Mouse (Mus musculus): Measurements from ENCODE around the gene 1700022I11Rik.
A peak's percentile ranks its signal among the peaks of the same experiment; 100 is the strongest.

The 1700022I11Rik gene

GRCm38 (mm10) chr4:43000141-43000986 lies 31.0 kb downstream of the 1700022I11Rik start, which contains the start of gene Vcp:
Vcp (minus strand) TSS chr4:43000507.
- DNase-seq (ENCODE audit: low read depth, low spot score) = peak; percentile 98

GRCm38 (mm10) chr4:43001272-43001671 lies 31.9 kb downstream of the 1700022I11Rik start:
- DNase-seq (ENCODE audit: low read depth, low spot score) = no peak

GRCm38 (mm10) chr4:43002756-43003439 lies 33.5 kb downstream of the 1700022I11Rik start:
- no peak for DNase-seq (ENCODE audit: low read depth, low spot score)

DNA sequence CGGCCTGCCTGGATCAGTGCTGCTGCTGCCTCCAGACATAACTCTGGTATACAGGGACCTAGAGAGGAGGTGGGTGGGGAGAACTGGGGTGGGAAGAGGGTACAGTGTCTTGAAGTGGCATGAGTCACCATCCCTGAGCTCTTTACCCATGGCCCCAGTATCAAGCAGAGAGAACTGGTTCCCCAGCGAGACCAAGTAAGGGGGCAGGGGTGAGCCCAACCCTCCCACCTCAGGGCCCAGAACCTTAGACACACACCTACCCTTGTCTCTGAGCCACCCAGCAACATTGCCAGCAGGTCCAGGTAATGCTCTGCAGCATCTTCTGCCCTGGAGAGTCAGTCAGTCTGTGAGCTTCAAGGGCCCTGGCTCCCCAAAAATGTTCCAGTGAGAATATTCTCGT lies 35.5 kb downstream of the 1700022I11Rik start:
- DNase-seq (ENCODE audit: low read depth, low spot score) = no peak

GRCm38 (mm10) chr4:43005765-43006164 lies 36.4 kb downstream of the 1700022I11Rik start:
- DNase-seq (ENCODE audit: low read depth, low spot score) = peak; percentile 77

DNA sequence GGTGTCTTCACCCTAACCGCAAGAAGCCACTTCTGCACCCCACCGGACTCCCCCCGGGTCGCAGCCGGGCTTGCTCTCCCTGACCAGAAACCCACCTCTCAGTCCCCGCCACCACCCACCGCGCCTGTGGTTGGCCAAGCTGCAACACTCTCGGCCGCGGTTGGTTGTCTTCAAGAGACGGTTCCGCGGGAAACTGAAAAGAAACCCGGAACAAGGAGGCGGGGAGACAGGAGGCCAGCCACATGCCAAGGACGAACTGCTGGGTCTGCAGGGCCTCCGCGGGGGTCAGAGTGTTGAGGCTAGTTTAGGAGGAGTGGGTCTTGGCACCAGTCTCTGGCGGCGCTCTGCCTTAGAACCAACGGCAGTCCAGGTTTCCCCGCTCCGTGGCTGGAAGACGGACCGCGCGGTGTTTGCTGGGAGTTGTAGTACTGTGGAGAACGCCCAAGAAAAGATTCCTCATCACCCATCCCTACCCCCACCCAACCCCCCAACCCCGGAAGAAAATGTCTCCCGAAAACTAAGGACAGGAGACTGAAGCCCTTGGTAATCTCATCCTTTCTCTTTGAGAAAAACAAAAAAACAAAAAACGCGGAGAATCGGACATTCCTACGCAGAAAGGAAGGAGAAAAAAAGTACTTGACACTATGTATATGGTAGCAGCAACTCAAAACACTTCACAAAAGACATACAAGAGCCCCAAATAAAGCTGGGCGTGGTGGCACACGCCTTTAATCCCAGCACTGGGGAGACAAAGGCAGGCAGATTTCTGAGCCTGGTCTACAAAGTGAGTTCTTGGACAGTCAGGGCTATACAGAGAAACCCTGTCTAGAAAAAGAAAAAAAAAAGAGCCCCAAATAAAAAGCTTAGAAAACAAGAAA lies 41.0 kb downstream of the 1700022I11Rik start, which contains the start of gene Fancg:
TSS of gene Fancg (minus strand) at position 346 of the 878 bp plus-strand sequence.
- DNase-seq (ENCODE audit: low read depth, low spot score) = peak; percentile 79

DNA sequence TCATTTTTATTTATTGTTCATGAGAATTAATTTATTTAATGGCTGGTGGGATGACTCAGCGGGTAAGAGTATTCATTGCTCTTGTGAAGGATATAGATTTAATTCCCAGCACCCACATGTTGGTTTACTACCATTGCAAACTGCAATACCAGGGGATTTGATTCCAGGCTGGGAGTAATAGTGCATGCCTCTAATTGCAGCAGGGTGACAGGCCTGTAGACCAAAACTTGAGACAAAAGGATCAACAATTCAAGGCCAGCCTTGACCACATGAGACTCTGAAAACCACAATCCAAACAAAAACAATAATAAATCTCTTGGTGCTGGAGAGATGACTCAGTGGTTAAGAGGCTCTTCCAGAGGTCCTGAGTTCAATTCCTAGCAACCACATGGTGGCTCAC lies 42.7 kb downstream of the 1700022I11Rik start:
- DNase-seq (ENCODE audit: low read depth, low spot score) = no peak

DNA sequence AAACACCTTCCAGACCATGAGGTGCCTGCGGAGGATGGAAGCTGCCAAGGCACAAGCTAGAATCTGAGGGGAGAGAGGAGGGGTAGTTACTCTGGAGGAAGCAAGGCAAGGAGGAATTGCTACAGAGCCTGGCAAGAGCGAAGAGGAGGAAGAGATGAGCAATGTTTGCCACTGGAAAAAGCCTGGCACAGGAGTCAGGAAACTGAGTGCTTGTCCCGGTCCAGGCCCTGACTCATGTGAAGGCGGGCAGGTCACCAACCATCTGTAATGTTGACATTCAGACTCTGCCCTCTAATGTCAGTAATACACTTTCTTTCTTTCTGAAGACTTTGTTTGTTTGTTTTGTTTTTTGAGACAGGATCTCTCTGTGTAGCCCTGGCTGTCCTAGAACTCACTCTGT lies 48.8 kb downstream of the 1700022I11Rik start:
- DNase-seq (ENCODE audit: low read depth, low spot score) = no peak

DNA sequence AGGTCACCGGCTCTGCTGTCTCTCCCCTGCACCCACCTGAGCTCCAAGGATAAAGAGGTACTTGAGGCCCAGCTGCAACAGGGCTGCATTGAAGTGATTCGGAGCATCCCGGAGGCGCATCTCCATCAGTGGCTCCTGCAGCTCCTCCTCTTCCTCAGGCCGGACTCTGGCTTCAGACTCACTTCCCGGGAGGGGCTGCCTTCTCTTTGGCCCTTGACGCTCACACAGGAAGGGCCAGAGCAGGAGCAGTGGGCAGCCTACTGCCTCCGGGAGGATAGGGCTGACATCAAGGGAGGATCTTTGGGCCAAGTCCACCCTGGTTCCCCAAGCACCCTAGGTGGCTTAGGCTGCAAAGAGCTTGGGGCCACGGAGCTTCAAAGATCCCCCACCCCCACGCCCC lies 49.8 kb downstream of the 1700022I11Rik start:
- DNase-seq (ENCODE audit: low read depth, low spot score) = no peak

DNA sequence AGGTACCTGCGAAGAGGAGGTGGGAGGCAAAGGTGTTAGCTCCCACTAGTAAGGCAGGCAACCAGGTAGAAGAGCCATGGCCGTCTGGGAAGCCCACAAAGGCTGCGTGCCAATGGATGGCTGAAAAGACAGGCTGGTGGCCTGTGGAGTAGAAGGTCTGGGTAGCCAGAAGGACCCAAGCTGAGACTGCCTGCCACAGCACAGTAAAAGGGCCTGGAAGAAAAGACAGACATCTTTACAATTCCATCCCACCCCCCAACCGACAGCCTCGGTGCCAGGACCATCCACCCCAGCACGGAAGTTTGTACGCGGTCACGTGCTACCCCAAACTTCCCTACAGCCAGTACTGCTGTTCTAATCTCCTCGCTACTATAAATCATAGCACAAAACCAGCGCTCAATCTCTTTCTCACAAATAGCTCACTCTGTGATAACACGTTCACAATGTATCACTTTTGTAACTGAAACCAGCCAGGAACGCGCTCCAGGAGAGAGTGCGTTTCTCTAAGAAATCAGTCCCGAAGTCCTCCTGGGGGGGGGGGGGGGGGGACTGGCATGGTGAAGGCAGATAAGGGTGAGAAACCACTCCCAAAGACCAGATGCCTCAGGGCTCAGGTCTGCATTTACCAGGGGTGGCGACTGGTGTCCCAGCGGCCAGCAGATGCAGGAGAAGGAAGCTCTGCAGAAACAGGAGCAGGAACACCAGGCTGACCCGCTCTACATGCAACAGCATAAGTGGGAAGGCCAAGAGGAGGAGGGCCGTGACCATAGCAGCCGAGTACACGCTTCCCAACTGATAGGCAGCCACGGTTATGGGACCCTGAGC lies 50.4 kb downstream of the 1700022I11Rik start:
- DNase-seq (ENCODE audit: low read depth, low spot score) = no peak

- DNase-seq (ENCODE audit: low read depth, low spot score) = no peak
Measured at GRCm38 (mm10) chr4:43020876-43021275, 51.5 kb downstream of the 1700022I11Rik start.

- DNase-seq (ENCODE audit: low read depth, low spot score) = no peak
Measured at GRCm38 (mm10) chr4:43021341-43021740, 51.9 kb downstream of the 1700022I11Rik start.

GRCm38 (mm10) chr4:43024673-43025072 lies 55.3 kb downstream of the 1700022I11Rik start:
- DNase-seq (ENCODE audit: low read depth, low spot score) = no peak

- peak; percentile 94 for DNase-seq (ENCODE audit: low read depth, low spot score)
Measured at GRCm38 (mm10) chr4:43025084-43025960, 55.9 kb downstream of the 1700022I11Rik start, which contains the start of gene Pigo. Pigo (minus strand) TSS chr4:43025819.

GRCm38 (mm10) chr4:43029121-43029520 lies 59.7 kb downstream of the 1700022I11Rik start:
- DNase-seq (ENCODE audit: low read depth, low spot score) = no peak

GRCm38 (mm10) chr4:43029749-43030148 lies 60.3 kb downstream of the 1700022I11Rik start:
- no peak for DNase-seq (ENCODE audit: low read depth, low spot score)

GRCm38 (mm10) chr4:43030352-43030751 lies 60.9 kb downstream of the 1700022I11Rik start:
- DNase-seq (ENCODE audit: low read depth, low spot score) = no peak

GRCm38 (mm10) chr4:43030780-43031230 lies 61.4 kb downstream of the 1700022I11Rik start:
- DNase-seq (ENCODE audit: low read depth, low spot score) = peak; percentile 49

DNA sequence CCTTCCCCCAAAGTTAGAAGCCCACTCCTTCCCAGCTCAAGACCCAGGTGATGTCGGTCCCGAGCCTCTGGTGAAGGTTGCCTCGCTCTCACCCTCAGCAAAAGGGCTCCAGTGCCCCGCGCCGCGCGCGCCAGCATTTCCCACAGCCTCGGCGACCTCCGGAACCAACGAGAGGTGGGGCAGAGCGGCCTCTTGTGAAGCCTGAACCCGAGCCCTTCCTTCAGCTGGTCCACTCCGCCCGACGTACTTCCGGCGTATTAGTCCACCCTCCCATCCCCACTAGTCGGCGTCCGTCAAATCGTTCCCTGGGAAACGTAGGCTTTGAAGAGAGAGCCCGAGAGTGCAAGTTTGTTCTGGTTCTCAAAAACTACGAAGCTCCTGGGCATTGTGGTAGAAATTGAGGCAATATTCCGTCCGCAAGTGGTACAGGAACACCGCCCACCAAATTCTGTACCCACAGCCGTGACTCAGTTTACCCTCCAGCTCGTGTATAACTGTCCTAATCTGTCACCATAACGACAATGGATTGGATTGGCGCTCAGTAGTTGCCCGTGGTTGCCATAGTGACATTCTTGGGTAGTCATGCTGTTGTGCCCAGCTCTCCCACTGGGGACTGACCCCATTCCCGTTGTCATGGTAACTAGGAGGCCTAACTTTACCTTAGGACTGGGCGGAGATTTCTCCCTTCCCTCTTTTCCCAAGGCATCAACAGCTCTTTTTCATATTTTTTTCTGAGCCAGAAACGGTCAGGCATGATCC lies 62.0 kb downstream of the 1700022I11Rik start, which contains the start of gene Stoml2:
TSS of gene Stoml2 (minus strand) at position 474 of the 759 bp plus-strand sequence.
- DNase-seq (ENCODE audit: low read depth, low spot score) = peak; percentile 89
